Mouse (Mus musculus): ENCODE data around the gene Rab15. TPM values are rescaled to one million over a fixed set of nuclear protein-coding genes. Genes with fewer than 3 reads are reported as not detected.
A peak's percentile ranks its signal among the peaks of the same experiment; 100 is the strongest.
"Not testable (repeated sequence)": the region's sequence is repeated elsewhere in the genome, so short reads cannot be mapped to it uniquely, and the experiment has no call there.

Rab15 gene
- polyA plus RNA-seq (2021), result 0.58 TPM

DNA sequence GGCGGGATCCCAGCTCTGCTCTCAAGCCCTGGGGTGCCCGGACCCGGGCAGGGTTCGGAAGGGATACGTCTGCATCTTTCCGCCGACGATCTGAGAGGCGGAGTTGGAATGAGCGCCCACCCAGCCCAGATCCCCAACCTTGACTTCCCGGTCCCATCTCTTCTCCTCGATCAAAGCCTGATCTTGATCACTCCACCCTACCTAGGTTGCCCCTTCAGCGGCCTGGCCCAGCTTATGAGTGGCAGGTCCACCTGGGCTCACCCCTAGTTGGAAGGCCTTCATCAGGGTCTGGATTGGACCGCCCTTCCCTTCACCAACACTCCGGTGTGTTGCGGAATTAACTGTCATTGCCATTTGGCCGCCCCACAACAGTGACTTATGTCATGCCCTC lies at the start of gene Rab15:
Rab15 (minus strand) TSS at position 258 of the 391 bp plus-strand sequence.
- no peak for ATAC-seq
- POLR2A ChIA-PET, result no interaction called here
- peaks cover 13% of the 10 kb centered on the region for H3K27me3 ChIP-seq
- TF ChIP-seq CTCF (IDR thresholded peaks at IDR 0.05), result no peak
- in situ Hi-C loops (cut with MboI; ENCODE audit: low pct_unique_long_range_greater_than_20kb), result no loop called here
- CTCF ChIA-PET, result no interaction called here
- no peak for DNase-seq (ENCODE audit: low read depth, low spot score)

DNA sequence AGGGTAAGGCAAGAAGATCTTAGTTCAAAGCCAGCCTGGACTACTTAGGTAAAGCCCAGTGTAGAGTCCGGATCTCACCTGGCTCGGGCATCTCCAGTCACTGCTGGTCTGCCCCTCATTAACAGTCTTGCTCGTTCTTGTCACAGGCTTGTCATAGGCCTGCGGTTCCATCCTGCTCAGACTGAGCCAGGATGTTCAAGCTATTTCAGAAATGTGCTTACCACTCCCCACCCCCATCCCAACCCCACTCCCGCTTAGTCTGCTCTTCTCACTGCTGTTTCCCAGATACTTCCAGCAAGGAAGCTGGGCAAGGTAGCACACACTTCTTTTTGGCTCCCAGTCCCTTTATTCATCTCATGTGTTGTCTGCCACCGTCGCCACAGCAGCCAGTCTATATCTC lies 46.9 kb upstream of the Rab15 start:
- in situ Hi-C loops (cut with MboI; ENCODE audit: low pct_unique_long_range_greater_than_20kb), result no loop called here
- DNase-seq (ENCODE audit: low read depth, low spot score) (no peak), ATAC-seq (no peak)
- POLR2A ChIA-PET, result interaction anchor here (0.9 to 1.0 kb wide), 2 partner anchors 14 to 16 kb away, joined by 3 read pairs; no protein-coding TSS in a partner anchor
- no peak for TF ChIP-seq CTCF (IDR thresholded peaks at IDR 0.05)
- CTCF ChIA-PET, result interaction anchor here (1.6 kb wide), 1 partner anchor 32 kb away, joined by 6 read pairs; no protein-coding TSS in a partner anchor
- no peaks in the 10 kb centered on the region for H3K27me3 ChIP-seq

DNA sequence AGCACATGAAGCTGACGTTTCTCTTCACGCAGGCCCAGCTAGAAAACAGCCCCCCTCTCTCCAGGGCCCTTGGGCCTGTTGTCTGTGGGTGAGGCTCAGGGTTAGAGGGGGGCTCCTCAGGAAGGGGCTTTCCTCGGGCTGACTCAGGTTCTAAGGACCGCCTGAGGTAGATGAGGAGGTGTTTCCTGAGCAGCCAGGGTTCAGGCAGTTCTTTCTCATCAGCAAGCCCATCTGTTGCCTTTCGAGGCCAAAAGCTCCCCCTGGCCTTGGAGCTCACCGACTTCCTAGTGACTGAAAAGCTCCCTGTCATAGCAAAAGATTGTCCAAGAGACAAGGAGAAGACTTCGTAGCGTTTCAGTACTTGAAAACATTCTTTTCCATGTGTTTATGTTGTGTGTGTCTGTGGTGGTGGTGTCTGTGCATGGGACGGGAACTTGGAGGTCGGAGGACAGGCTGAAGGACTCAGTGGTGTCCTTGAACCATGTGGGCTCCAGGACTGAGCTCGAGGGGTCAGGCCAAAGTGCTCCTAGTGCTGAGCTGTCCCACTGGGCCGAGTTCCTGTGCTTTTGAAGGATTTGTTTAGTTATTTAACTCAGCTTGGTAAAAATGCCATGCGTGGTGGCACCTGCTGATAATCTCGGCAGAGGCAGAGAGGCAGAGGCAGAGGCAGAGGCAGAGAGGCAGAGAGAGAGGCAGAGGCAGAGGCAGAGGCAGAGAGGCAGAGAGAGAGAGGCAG lies 45.9 kb upstream of the Rab15 start:
- ATAC-seq (no peak), DNase-seq (ENCODE audit: low read depth, low spot score) (no peak)
- in situ Hi-C loops (cut with MboI; ENCODE audit: low pct_unique_long_range_greater_than_20kb), result no loop called here
- ChIA-PET CTCF (interaction anchor here (1.1 kb wide), 1 partner anchor 20 kb away, joined by 3 read pairs; no protein-coding TSS in a partner anchor), POLR2A (no interaction called here)
- no peaks in the 10 kb centered on the region for H3K27me3 ChIP-seq
- no peak for TF ChIP-seq CTCF (IDR thresholded peaks at IDR 0.05)

- in situ Hi-C loops (cut with MboI; ENCODE audit: low pct_unique_long_range_greater_than_20kb), result no loop called here
- POLR2A ChIA-PET, result interaction anchor here (0.7 kb wide), 1 partner anchor 31 kb away, joined by 3 read pairs; no protein-coding TSS in a partner anchor
Measured at GRCm38 (mm10) chr12:76867586-76868280, 45.0 kb upstream of the Rab15 start.

GRCm38 (mm10) chr12:76865266-76865665 lies 42.6 kb upstream of the Rab15 start:
- ATAC-seq, result no peak
- ChIA-PET CTCF (no interaction called here), POLR2A (no interaction called here)
- in situ Hi-C loops (cut with MboI; ENCODE audit: low pct_unique_long_range_greater_than_20kb), result no loop called here
- DNase-seq (ENCODE audit: low read depth, low spot score), result no peak
- H3K27me3 ChIP-seq, result no peaks in the 10 kb centered on the region
- no peak for TF ChIP-seq CTCF (IDR thresholded peaks at IDR 0.05)

More at GRCm38 (mm10) chr12:76867586-76868280, 45.0 kb upstream of the Rab15 start:
- CTCF ChIA-PET, result interaction anchor here (1.0 to 1.2 kb wide), 4 partner anchors 11 to 93 kb away, joined by 3 to 6 read pairs (median 3); no protein-coding TSS in a partner anchor
- DNase-seq (ENCODE audit: low read depth, low spot score) (no peak), ATAC-seq (peak; percentile 17)
- TF ChIP-seq CTCF (IDR thresholded peaks at IDR 0.05), result no peak
- no peaks in the 10 kb centered on the region for H3K27me3 ChIP-seq

- H3K27me3 ChIP-seq, result no peaks in the 10 kb centered on the region
- ATAC-seq (peak; percentile 26), DNase-seq (ENCODE audit: low read depth, low spot score) (peak; percentile 42)
- in situ Hi-C loops (cut with MboI; ENCODE audit: low pct_unique_long_range_greater_than_20kb), result no loop called here
- CTCF ChIA-PET, result interaction anchor here (1.1 kb wide), 1 partner anchor 23 kb away, joined by 4 read pairs; no protein-coding TSS in a partner anchor
- TF ChIP-seq CTCF (IDR thresholded peaks at IDR 0.05), result no peak
- POLR2A ChIA-PET, result no interaction called here
Measured at GRCm38 (mm10) chr12:76863651-76864050, 40.9 kb upstream of the Rab15 start.

DNA sequence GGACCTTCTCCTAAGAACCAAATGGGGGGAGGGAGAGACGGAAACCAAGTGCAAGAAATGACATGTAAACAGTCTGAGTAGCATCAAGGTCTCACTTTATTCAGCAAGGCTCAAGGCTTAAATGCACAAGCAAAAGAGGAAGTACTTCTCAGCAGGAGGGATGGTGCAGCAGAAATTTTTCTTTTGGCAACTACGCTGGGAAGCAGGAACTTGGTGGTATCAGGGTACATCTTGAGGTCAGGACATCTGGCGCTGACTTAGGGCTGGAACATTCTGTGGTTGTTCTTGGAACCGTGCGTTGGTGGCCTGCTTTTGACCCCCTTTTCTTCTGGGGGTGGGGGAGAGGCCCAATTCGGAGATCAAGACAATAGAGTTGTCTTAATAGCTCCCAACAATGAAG lies 36.1 kb upstream of the Rab15 start:
- CTCF ChIA-PET; H3K27me3 ChIP-seq; ATAC-seq; in situ Hi-C loops (cut with MboI; ENCODE audit: low pct_unique_long_range_greater_than_20kb); DNase-seq (ENCODE audit: low read depth, low spot score); POLR2A ChIA-PET: not testable (repeated sequence)

- POLR2A ChIA-PET, result no interaction called here
- in situ Hi-C loops (cut with MboI; ENCODE audit: low pct_unique_long_range_greater_than_20kb), result no loop called here
Measured at GRCm38 (mm10) chr12:76857087-76857486, 34.4 kb upstream of the Rab15 start.

GRCm38 (mm10) chr12:76853378-76854142 lies 30.9 kb upstream of the Rab15 start:
- in situ Hi-C loops (cut with MboI; ENCODE audit: low pct_unique_long_range_greater_than_20kb), result no loop called here
- no peak for ATAC-seq
- CTCF ChIA-PET, result interaction anchor here (1.1 kb wide), 1 partner anchor 26 kb away, joined by 3 read pairs; no protein-coding TSS in a partner anchor

More at GRCm38 (mm10) chr12:76857087-76857486, 34.4 kb upstream of the Rab15 start:
- no peak for ATAC-seq
- H3K27me3 ChIP-seq, result no peaks in the 10 kb centered on the region
- DNase-seq (ENCODE audit: low read depth, low spot score), result no peak
- TF ChIP-seq CTCF (IDR thresholded peaks at IDR 0.05), result no peak
- CTCF ChIA-PET, result no interaction called here

GRCm38 (mm10) chr12:76852419-76852818 lies 29.7 kb upstream of the Rab15 start:
- in situ Hi-C loops (cut with MboI; ENCODE audit: low pct_unique_long_range_greater_than_20kb), result no loop called here
- ChIA-PET POLR2A (interaction anchor here (0.7 kb wide), 1 partner anchor 58 kb away, joined by 3 read pairs; no protein-coding TSS in a partner anchor), CTCF (no interaction called here)
- ATAC-seq (no peak), DNase-seq (ENCODE audit: low read depth, low spot score) (no peak)
- no peak for TF ChIP-seq CTCF (IDR thresholded peaks at IDR 0.05)
- H3K27me3 ChIP-seq, result no peaks in the 10 kb centered on the region

More at GRCm38 (mm10) chr12:76853378-76854142, 30.9 kb upstream of the Rab15 start:
- H3K27me3 ChIP-seq, result no peaks in the 10 kb centered on the region
- POLR2A ChIA-PET, result no interaction called here
- no peak for TF ChIP-seq CTCF (IDR thresholded peaks at IDR 0.05)
- no peak for DNase-seq (ENCODE audit: low read depth, low spot score)
